Mouse (Mus musculus): Measurements from ENCODE around the gene Pwwp2a. TPM values are rescaled to one million over a fixed set of nuclear protein-coding genes. Genes with fewer than 3 reads are reported as not detected.

The Pwwp2a gene
- 28.4 TPM for polyA plus RNA-seq (2014; fragmentation: Illumina TruSeq; extraction: RNeasy Lipid Tissue Mini Kit (QIAGEN cat#74804); ENCODE audit: low read depth, low replicate concordance)

DNA sequence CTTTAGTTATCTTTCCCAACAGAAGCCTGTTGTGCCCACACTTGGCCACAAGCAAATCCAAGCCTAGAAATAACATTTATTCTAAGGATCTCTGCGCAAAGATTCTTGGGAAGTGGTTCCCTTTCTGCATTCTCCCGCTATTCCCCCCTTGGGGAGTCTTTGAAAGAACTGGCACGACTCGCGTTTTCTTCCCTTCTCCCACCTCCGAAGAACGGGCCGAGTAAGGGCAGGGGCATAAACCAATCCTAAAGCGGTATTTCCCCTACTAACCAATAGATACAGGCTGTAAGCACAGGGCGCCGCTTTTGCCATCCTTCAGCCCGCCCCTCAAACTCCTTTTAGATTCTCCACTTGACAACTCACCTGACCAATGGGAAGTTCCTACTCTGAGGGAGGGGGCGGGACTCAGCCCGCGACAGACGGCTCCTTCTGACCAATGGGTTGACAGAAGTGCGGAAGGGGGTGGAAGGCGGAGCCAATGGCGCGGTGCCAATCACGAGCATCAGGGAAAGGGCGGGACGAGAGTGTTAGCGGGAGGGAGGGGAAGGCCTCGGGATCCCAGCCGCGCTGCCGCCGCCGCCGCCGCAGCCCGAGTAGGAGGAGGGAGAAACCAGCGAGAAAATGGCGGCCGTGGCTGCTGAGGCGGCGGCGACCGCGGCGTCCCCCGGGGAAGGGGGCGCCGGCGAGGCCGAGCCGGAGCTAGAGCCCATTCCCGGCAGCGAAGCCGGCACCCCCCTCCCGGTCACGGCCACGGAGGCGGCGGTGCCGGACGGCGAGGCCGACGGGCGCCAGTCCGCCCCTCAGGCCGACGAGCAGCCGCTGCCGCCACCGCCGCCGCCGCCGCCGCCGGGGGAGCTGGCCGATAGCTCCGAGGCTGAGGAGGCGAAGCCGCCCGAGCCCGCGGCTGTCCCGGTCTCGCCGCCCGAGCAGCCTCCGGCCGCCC is at the start of gene Pwwp2a:
Pwwp2a (plus strand) TSS at position 527 of the 943 bp plus-strand sequence.

GRCm38 (mm10) chr11:43747233-43748226 is 65.7 kb downstream of the Pwwp2a start, which contains the start of gene Ttc1:
Gene Ttc1, minus strand, starts transcription at chr11:43748008.

Other genes starting within 250 kb of the Pwwp2a start
- gene Slu7, start 248.3 kb upstream of the Pwwp2a start, polyA plus RNA-seq (2014; fragmentation: Illumina TruSeq; extraction: RNeasy Lipid Tissue Mini Kit (QIAGEN cat#74804); ENCODE audit: low read depth, low replicate concordance) = 129 TPM
- gene C1qtnf2, start 207.7 kb upstream of the Pwwp2a start, polyA plus RNA-seq (2014; fragmentation: Illumina TruSeq; extraction: RNeasy Lipid Tissue Mini Kit (QIAGEN cat#74804); ENCODE audit: low read depth, low replicate concordance) = 0.52 TPM
- gene Ccnjl, start 153.2 kb upstream of the Pwwp2a start, polyA plus RNA-seq (2014; fragmentation: Illumina TruSeq; extraction: RNeasy Lipid Tissue Mini Kit (QIAGEN cat#74804); ENCODE audit: low read depth, low replicate concordance) = 1.3 TPM
- gene 4933415A04Rik, start 95.0 kb upstream of the Pwwp2a start, polyA plus RNA-seq (2014; fragmentation: Illumina TruSeq; extraction: RNeasy Lipid Tissue Mini Kit (QIAGEN cat#74804); ENCODE audit: low read depth, low replicate concordance) = not detected
- gene Fabp6, start 80.5 kb upstream of the Pwwp2a start, polyA plus RNA-seq (2014; fragmentation: Illumina TruSeq; extraction: RNeasy Lipid Tissue Mini Kit (QIAGEN cat#74804); ENCODE audit: low read depth, low replicate concordance) = not detected
- 99.8 TPM for gene Ttc1, start 66.0 kb downstream of the Pwwp2a start, polyA plus RNA-seq (2014; fragmentation: Illumina TruSeq; extraction: RNeasy Lipid Tissue Mini Kit (QIAGEN cat#74804); ENCODE audit: low read depth, low replicate concordance)
- 0.23 TPM for gene Adra1b, start 219.2 kb downstream of the Pwwp2a start, polyA plus RNA-seq (2014; fragmentation: Illumina TruSeq; extraction: RNeasy Lipid Tissue Mini Kit (QIAGEN cat#74804); ENCODE audit: low read depth, low replicate concordance)

Data from adrenal gland, adult 10 weeks (tissue).